Mouse (Mus musculus) liver, postnatal 0 days (tissue): ENCODE measurements around the gene Golga7b. TPM values are rescaled to one million over a fixed set of nuclear protein-coding genes. Genes with fewer than 3 reads are reported as not detected.

Experiments used
- ATAC-seq: fragments of 200-750 bp; cut with Nextera tagmentation; 2 replicates; pipeline ENCODE4 v1.8.0; 2017; ENCODE audit warnings: mild to moderate bottlenecking, moderate library complexity
- DNase-seq: peaks from one replicate; pipeline ENCODE4 v3.0.0-alpha.2; 2016
- H3K27ac ChIP-seq: fragments of 300-500 bp; sonication (generic); 2 replicates; pipeline ENCODE4 v1.5.1; 2014; ENCODE audit warnings: antibody characterized with exemption, moderate library complexity, mild to moderate bottlenecking, low read depth
- H3K27me3 ChIP-seq: fragments of 300-500 bp; sonication (generic); 2 replicates; pipeline ENCODE4 v1.6.1; 2014; ENCODE audit warnings: low read length, control low read depth, mixed read lengths; ENCODE audit not compliant: insufficient read depth
- H3K36me3 ChIP-seq: fragments of 300-500 bp; sonication (generic); replicated peaks from 2 replicates; pipeline ENCODE4 v1.6.1; 2014; ENCODE audit warnings: mild to moderate bottlenecking, control low read depth, low read length, moderate library complexity, mixed read lengths; ENCODE audit not compliant: insufficient read depth
- H3K4me1 ChIP-seq: fragments of 300-500 bp; sonication (generic); 2 replicates; pipeline ENCODE4 v1.6.1; 2014; ENCODE audit warnings: antibody characterized with exemption, mild to moderate bottlenecking, control low read depth; ENCODE audit not compliant: insufficient read depth
- H3K4me2 ChIP-seq: fragments of 300-500 bp; sonication (generic); 2 replicates; pipeline ENCODE4 v1.6.1; 2014; ENCODE audit warnings: low read depth, mild to moderate bottlenecking, low read length, moderate library complexity, mixed read lengths
- H3K4me3 ChIP-seq: fragments of 300-500 bp; sonication (generic); 2 replicates; pipeline ENCODE4 v1.5.1; 2014; ENCODE audit warnings: low read depth, low read length
- H3K9ac ChIP-seq: fragments of 300-500 bp; sonication (generic); replicated peaks from 2 replicates; pipeline ENCODE4 v1.6.1; 2014; ENCODE audit warnings: mild to moderate bottlenecking, moderate library complexity
- H3K9me3 ChIP-seq: fragments of 300-500 bp; sonication (generic); 2 replicates; pipeline ENCODE4 v1.6.1; 2016; ENCODE audit warnings: mild to moderate bottlenecking, control low read depth, low read length, mixed read lengths
- CTCF ChIP-seq: sonication (generic); IDR thresholded peaks from 2 replicates; pipeline ENCODE4 v1.5.1; 2016; ENCODE audit warnings: antibody characterized with exemption, low read depth
- EP300 ChIP-seq: IDR thresholded peaks from 2 replicates; pipeline ENCODE4 v1.6.1; 2016; ENCODE audit warnings: antibody characterized with exemption, low read depth, mild to moderate bottlenecking
- WGBS: fragments of 180-500 bp; shearing (Covaris S2); extraction: QIAGEN DNeasy Blood & Tissue Kit; methylation state at CpG from one replicate; pipeline ENCODE4 v1.1.7; 2014; ENCODE audit not compliant: insufficient replicate concordance; 5-methylcytosine and 5-hydroxymethylcytosine counted together
- polyA plus RNA-seq: library from polyadenylated mRNA; unstranded; fragments of >200 nt; fragmentation: Nextera tagmentation; extraction: Ambion mirVana; gene quantifications from 2 replicates; pipeline ENCODE4 v1.2.1, GENCODE M21; 2015

The Golga7b gene
- not detected in 2 replicates for polyA plus RNA-seq

GRCm38 (mm10) chr19:42247519-42247918 is at the start of gene Golga7b:
Golga7b (plus strand) TSS chr19:42247574.
- Histone ChIP-seq H3K36me3 (no peaks in the 10 kb centered on the region), H3K27me3 (no peaks in the 10 kb centered on the region), H3K27ac (no peak within 1 kb of the TSS), H3K4me3 (no peak within 1 kb of the TSS), H3K4me1 (no peaks in the 10 kb centered on the region), H3K9me3 (no peaks in the 10 kb centered on the region), H3K4me2 (no peak within 1 kb of the TSS), H3K9ac (no peak within 1 kb of the TSS)
- DNase-seq (no peak), ATAC-seq (no peak)
- 56% methylated on average over 3 of the region's 3 CpGs for WGBS
- TF ChIP-seq CTCF, result no peak
- TF ChIP-seq EP300, result no peak

GRCm38 (mm10) chr19:42198026-42198425 is 49.3 kb upstream of the Golga7b start:
- no peak for DNase-seq
- H3K4me2 ChIP-seq, result no peak overlapping the region

GRCm38 (mm10) chr19:42201696-42202381 is 45.5 kb upstream of the Golga7b start, which contains the start of gene Sfrp5:
Sfrp5 (minus strand) TSS chr19:42202252.
- no peak within 1 kb of the TSS for H3K4me2 ChIP-seq
- peaks cover 55% of the 10 kb centered on the region for H3K27me3 ChIP-seq
- no peak for ATAC-seq
- no peaks in the 10 kb centered on the region for H3K4me1 ChIP-seq
- no peaks in the 10 kb centered on the region for H3K9me3 ChIP-seq
- H3K36me3 ChIP-seq, result no peaks in the 10 kb centered on the region
- H3K9ac ChIP-seq, result no peak within 1 kb of the TSS
- 4% methylated on average over 56 of the region's 60 CpGs for WGBS
- H3K27ac ChIP-seq, result no peak within 1 kb of the TSS
- no peak for TF ChIP-seq CTCF
- TF ChIP-seq EP300, result no peak
- DNase-seq, result no peak
- H3K4me3 ChIP-seq, result no peak within 1 kb of the TSS

More at GRCm38 (mm10) chr19:42198026-42198425, 49.3 kb upstream of the Golga7b start:
- H3K27me3 ChIP-seq, result peaks cover 42% of the 10 kb centered on the region
- no peak overlapping the region for H3K27ac ChIP-seq
- H3K9me3 ChIP-seq, result no peaks in the 10 kb centered on the region
- no peak for ATAC-seq
- 60% methylated on average over 11 of the region's 11 CpGs for WGBS
- TF ChIP-seq EP300, result no peak
- TF ChIP-seq CTCF, result no peak
- H3K4me1 ChIP-seq, result no peaks in the 10 kb centered on the region
- no peaks in the 10 kb centered on the region for H3K36me3 ChIP-seq
- no peak overlapping the region for H3K4me3 ChIP-seq
- H3K9ac ChIP-seq, result no peak overlapping the region

DNA sequence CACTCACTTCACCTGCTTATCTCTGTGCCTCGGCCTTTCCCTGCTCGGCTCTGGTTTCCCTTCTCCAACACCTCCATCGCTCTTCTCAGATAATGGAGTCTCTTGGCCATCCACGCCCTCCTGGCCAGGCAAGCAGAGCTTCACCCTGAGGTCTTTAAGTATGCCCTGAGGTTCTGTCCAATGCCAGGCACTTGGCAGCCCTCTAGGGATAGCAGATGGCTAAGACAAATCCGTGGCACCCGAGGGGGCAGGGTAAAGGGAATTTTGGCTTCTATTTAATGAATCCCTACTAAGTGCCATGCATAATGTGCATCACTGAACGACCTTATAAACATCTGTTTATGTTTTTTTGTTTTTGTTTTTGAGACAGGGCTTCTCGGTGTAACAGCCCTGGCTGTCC is 44.9 kb upstream of the Golga7b start:
- Histone ChIP-seq H3K9ac (no peak overlapping the region), H3K27ac (no peak overlapping the region), H3K27me3 (peaks cover 55% of the 10 kb centered on the region), H3K36me3 (no peaks in the 10 kb centered on the region), H3K4me1 (no peaks in the 10 kb centered on the region), H3K4me2 (no peak overlapping the region), H3K4me3 (no peak overlapping the region), H3K9me3 (no peaks in the 10 kb centered on the region)
- ATAC-seq (no peak), DNase-seq (no peak)
- TF ChIP-seq EP300, result no peak
- no peak for TF ChIP-seq CTCF
- whole genome bisulfite sequencing, result 29% methylated on average over 8 of the region's 8 CpGs

GRCm38 (mm10) chr19:42204306-42204705 is 43.1 kb upstream of the Golga7b start:
- 71% methylated on average over 4 of the region's 4 CpGs for WGBS
- ATAC-seq (no peak), DNase-seq (no peak)

DNA sequence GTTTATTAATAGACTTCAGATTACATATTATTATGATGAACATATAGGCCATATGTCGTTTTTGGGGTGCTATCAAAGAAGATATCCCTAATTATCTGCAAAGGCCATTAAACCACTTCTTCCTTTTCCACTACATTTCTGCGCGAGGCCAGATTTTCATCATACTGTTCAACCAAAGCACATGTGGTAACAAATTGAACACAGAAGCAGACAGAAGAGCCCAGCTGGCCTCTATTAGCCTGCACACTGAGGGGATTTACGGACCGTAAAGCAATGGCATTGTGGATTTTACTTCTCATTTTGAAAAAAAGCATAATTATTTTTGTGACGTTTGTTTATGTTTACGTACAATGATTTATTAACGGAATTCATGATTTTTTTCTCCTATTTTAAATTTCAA is 42.2 kb upstream of the Golga7b start:
- no peak overlapping the region for H3K27ac ChIP-seq
- DNase-seq (no peak), ATAC-seq (no peak)
- H3K27me3 ChIP-seq, result peaks cover 41% of the 10 kb centered on the region
- 82% methylated on average over 8 of the region's 8 CpGs for WGBS
- no peaks in the 10 kb centered on the region for H3K9me3 ChIP-seq
- no peaks in the 10 kb centered on the region for H3K4me1 ChIP-seq
- no peak for TF ChIP-seq EP300
- no peak for TF ChIP-seq CTCF
- H3K4me2 ChIP-seq, result no peak overlapping the region
- H3K9ac ChIP-seq, result no peak overlapping the region
- H3K36me3 ChIP-seq, result no peaks in the 10 kb centered on the region
- H3K4me3 ChIP-seq, result no peak overlapping the region

More at GRCm38 (mm10) chr19:42204306-42204705, 43.1 kb upstream of the Golga7b start:
- H3K9me3 ChIP-seq, result no peaks in the 10 kb centered on the region
- no peak overlapping the region for H3K4me3 ChIP-seq
- H3K36me3 ChIP-seq, result no peaks in the 10 kb centered on the region
- H3K27me3 ChIP-seq, result peaks cover 49% of the 10 kb centered on the region
- no peaks in the 10 kb centered on the region for H3K4me1 ChIP-seq
- H3K9ac ChIP-seq, result no peak overlapping the region
- no peak overlapping the region for H3K27ac ChIP-seq
- no peak overlapping the region for H3K4me2 ChIP-seq
- no peak for TF ChIP-seq EP300
- TF ChIP-seq CTCF, result no peak
